Mouse (Mus musculus): ENCODE data around the gene Inpp5a.
A peak's percentile ranks its signal among the peaks of the same experiment; 100 is the strongest.

The Inpp5a gene

DNA sequence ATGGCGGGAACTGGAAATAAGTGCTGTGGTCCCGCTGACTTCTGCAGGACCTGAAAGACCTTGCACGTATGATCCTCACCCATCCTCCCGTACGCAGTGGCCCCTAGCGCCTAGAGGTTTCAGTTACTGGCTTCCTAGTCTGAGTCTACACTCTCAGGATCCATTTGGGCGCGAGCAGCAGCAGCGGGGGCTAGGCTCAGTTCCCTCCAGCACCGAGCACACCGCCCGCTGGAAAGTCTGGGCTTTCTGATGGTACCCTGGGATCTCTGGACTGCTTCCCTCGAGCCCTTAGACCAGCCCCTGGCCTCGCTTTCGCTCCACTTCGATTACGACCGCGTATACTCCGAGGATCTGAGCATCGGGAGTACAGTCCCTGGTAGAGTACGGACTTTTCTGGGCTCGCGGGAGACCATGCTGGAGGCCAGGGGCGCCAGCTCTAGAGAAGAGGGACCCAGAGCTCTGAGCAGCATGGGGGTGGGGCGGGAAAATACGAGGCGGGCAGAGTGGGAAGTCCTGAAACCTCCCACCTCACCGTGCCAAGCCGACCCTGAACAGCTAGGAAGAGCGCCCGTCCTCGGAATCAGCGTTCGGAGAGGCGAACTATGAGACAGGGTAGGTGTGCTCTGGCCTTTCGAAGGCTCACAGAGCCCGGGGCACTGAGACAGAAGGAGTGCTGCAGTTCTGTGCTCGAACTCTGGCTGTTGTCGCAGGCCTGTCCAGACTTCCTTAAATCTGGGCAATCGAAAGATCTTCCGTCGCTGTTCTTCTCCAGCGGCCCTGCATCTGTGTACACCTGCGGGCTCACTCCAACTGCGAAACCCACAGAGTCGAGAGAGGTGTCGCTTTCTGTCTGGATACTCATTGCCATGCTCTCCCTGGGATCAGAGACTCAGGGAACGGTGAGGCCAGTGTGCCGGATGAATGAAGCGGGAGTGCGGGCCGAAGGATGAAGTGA is 195.6 kb downstream of the Inpp5a start:
- DNase-seq: peak; percentile 36

DNA sequence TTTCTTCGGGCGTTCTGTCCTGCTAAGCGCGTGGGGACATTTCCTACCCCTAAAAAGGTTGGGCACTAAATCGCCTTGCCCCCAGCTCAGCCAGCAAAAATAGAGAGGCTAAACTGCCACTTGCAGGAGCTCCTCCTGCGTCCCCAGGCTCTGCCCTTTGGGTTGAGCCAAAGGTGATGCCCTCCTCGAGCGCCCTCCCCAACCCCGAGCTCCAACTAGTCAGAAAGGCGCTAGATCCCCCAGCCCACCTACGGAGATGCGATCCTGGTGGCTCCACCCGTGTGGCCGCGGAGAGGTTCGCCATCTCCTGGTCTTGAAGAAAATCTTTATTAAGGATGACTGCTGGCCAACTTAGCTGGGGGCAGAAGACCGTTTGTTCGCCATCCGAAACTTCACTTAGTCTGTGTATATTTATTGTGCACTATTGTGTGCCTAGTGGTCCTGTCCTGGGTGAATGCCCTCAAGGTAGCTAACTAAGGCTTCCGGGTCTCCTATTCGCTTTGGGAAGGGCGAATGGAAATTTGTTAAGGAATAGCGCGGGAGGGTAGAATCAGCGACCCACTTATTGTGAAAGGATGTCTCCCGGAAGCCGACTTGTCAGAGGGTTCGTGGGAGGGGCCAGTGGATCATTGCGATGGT is 196.4 kb downstream of the Inpp5a start:
- peak; percentile 31 for DNase-seq

DNA sequence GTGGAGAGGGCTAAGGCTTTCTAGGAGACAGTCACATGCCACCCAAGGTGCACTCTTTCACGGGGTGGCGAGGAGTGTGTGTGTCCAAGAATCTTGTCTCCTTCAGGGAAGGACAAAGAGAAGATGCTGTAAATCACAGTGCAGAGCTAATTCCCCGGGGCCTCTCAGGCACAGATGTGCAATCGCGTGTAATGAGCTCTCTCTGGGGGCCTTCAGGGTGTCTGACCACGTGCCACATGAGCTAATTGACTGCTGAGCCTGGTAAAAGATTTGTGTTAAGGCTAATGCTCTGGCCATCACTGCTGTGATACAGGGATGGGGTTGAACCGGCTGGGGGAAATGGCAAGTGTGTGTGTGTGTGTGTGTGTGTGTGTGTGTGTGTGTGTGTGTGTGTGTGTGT is 199.0 kb downstream of the Inpp5a start:
- DNase-seq: peak; percentile 45

DNA sequence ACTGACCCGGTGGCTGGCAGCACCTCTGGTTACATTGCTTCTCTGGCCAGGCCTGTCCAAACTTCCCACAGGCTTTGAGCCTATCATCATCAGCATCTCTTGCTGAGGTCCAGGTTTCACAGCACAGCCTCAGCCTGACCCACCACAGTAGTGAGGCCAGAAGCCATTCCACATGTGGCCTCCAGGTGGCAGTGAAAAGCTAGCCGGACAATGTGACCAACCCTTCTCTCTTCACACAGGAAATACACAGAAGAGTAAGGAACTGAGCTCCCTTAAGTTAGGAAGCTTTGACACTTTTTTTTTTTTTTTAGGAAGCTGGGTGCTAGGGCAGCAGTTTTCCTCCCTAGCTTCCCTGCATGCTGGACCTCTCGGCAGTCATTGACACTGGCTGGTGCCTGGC is 201.4 kb downstream of the Inpp5a start:
- peak; percentile 66 for DNase-seq

DNA sequence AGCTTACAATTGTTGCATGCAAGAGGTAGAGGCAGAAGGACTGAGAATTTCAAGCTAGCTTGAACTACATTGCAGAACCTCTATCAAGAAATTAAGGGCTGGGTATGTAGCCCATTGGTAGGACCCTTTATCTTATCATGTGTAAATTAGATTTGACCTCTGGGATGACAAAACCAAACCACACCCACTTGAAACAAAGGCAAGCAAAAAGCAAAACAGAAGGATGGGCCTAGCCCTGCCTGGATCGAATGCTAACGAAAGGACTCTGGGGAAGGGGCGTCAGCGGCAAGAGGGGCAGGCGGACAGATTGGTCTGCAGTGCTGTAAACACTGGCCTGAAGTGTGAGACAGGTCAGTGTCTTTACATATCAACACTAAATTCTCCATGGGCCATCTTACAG is 202.4 kb downstream of the Inpp5a start:
- DNase-seq: no peak

DNA sequence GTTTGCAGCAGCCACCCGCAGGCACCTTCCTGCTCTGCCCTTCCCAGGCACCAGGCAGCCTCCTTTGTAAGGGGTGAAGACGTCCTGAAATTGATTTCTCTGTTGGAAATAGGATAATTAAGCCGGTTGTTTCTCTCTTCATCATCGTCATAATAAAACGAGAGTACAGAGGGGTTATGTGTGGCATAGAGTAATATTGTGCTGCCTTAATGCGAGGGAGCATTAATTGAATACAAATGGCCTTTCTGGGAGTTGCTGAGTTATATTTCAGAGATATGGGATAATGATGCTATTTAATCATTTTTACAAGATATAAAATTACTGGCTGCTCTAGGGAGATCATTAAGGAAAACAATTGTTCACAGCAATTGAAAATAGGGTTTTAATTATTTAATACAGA is 206.4 kb downstream of the Inpp5a start:
- DNase-seq: no peak

DNA sequence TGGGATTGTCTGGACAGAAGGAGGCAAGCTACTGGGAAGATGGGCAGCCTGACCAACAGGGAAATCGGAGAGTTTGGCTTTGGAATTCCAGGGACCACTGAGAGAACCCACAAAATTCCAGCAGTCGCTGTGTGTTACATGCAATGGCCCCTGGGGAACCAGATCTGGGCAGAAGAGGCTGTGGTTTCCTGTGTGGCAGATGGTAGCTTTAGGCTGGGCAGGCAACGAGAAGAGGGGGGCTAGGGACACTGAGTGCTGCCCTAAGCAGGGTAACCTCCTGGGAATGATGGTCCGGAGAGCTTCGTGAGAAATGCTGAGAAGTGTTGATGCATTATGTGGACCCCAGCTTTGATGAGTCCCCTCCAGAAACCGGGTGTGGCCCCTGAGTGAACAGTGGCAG is 207.0 kb downstream of the Inpp5a start:
- no peak for DNase-seq

DNA sequence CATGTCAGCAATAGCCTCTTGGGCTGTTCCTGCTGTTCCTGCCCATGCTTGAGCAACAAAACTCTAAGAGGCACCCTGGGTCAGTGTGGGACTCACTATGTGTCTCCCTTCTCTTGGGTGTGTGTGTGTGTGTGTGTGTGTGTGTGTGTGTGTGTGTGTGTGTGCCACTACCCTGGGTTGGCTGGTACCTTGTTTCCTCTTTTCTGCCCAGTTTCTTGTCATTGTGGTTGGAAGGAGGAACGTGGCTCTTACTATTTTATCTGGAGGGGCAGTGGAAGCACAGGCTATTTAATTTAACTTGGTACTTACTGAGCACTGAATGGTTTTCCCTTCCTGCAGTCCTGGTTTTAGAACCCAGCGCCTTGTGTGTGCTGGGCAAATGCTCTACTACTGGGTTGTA is 221.4 kb downstream of the Inpp5a start:
- DNase-seq: no peak

DNA sequence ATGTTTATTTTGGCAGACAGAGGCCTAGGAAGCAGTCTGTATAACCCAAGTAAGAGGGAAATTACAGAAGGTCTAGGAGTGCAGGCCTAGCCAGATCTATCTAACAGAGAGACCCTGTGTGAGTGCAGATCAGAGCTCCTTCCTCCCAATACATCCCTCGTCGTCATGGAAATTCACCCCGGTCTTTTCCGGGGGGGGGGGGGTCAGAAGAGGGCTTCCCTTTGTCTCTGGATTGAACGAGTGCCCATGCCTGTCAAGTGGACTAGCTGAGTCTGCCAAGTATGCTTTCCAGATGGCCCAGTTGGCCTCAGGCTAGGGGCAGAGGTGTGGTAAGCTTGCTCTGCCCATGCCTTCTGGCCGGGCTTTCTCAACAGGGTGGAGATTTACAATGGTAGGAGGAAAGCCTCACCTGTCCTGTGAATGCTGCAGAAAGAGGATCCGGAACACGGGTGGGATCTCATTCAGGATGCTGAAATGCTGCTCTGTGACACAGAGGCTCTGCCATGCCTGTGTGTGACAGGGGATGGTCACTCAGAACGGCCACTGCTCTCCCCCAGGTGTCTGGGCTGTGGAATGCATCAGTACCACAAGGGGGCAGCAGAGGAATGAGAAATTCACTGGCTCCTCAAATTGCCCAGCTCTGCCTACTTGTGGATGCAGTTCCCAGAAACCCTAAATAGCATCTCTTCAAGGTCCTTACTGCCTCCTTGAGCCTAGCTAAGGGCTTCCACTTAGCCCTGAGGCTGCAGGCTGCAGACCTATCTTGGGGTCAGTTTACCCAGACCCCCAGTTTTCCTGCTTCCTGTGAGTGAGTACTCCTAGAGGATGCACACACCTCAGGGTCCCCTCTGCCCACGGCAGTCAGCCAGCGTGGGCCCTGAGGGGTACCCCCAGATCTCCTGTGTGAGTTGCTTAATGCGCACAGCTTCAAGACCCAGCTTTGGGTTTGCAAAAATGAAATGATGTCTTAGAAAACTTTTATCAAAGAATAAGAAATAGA is 227.2 kb downstream of the Inpp5a start:
- DNase-seq: peak; percentile 82

DNA sequence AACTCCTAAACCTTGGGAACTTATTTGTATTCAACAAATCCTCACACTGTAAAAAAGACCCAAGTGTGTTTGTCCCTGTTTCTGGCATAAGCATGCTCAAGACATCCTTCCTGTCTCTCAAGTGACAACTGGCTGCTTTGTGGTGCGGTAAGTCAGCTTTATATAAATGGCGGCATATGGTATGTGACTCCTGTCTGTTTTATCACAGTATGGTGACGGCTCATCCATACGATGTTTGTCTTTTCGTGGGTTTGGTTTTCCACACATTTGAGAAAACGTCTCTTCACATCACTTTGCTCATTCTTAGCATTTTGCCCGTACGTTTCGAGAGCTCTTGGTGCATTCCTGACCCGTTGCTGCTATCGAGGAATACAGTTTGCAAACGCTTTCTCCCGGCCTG is 233.7 kb downstream of the Inpp5a start:
- no peak for DNase-seq

DNA sequence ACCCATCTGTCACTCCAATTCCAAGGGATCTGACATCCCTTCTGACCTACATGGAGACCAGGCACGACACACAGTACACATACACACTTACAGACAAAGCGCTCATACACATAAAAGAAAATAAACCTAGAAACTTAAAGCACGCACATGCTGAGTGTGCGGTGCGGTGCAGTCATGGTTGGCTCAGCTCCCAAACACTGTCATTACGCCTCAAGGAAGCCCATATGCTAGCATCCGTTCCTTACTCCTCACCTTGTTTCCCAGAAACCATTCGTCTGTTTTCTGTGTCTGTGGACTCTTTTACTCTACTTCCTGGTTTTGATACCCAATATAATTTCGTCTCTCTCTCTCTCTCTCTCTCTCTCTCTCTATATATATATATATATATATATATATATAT is 236.2 kb downstream of the Inpp5a start:
- DNase-seq: no peak

Measured in embryo, embryonic 11 days (tissue).